Mouse (Mus musculus): ENCODE data around the gene Gpr137. TPM values are rescaled to one million over a fixed set of nuclear protein-coding genes. Genes with fewer than 3 reads are reported as not detected.

Gpr137 gene
- total and polyA plus RNA-seq, 3 experiments, result 22.8 to 32.1 (median 24.9) TPM

GRCm38 (mm10) chr19:6974211-6975205 is 32.2 kb upstream of the Gpr137 start, which contains the start of gene Ppp1r14b:
Ppp1r14b (plus strand) TSS chr19:6974968.
- DNase-seq (ENCODE audit: low spot score), result peak; percentile 78
- H3K27me3 ChIP-seq (ENCODE audit: insufficient read depth, low read length), result no peaks in the 10 kb centered on the region
- TF ChIP-seq GATA1 (IDR thresholded peaks at IDR 0.05; ENCODE audit: borderline replicate concordance, low read length) (no peak), POLR2AphosphoS5 (IDR thresholded peaks at IDR 0.05; ENCODE audit: insufficient replicate concordance, low read depth, low read length) (no peak), CTCF (IDR thresholded peaks at IDR 0.05; ENCODE audit: low read depth, low read length) (no peak), TAL1 (conservative IDR thresholded peaks at IDR 0.05; ENCODE audit: low read depth, low read length) (no peak), GATA2 (IDR thresholded peaks at IDR 0.05; ENCODE audit: borderline replicate concordance, low read depth, low read length) (no peak)
- peak; percentile 36; the same call in 1 of the 2 replicates for ATAC-seq (ENCODE audit: extremely low read depth, insufficient number of reproducible peaks, low FRiP score, poor library complexity, severe bottlenecking)
- peaks cover 86% of the 10 kb centered on the region for H3K4me1 ChIP-seq (ENCODE audit: insufficient read depth, low read depth, low read length)
- H3K36me3 ChIP-seq (replicated peaks), result peaks cover 37% of the 10 kb centered on the region
- H3K4me3 ChIP-seq (ENCODE audit: low read depth, low read length), result peak within 1 kb of the TSS; percentile 80
- no peaks in the 10 kb centered on the region for H3K9me3 ChIP-seq (replicated peaks)

DNA sequence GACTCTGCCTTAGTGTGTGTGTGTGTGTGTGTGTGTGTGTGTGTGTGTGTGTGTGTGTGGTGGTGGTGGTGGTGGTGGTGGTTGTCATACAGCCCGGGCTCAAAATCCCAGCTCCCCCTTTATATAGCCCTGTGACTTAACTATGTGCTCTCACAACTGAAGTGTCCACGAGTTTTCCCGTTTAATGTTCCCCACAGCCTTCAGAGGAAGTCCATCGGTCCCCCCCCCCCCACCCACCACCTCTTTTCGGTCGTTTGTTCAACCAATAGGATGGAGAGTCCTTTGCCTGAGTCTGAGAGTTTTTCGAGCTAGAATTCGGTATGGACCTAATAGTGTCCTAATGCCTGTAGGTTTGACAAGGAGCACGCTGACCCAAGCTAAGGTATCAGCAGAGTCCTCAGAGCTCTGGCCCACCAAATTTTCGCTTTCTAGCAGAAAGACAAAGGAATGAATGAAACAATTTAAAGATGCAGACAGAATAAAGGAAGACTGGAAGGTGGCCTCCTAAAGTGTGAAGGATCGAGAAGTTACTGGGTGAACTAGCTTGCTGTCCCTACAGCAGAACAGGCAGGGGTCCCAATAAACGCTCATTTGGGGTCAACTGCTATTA is 31.4 kb upstream of the Gpr137 start:
- no peaks in the 10 kb centered on the region for H3K9me3 ChIP-seq (replicated peaks)
- DNase-seq (ENCODE audit: low spot score), result no peak
- ATAC-seq (ENCODE audit: extremely low read depth, insufficient number of reproducible peaks, low FRiP score, poor library complexity, severe bottlenecking), result no peak
- peaks cover 87% of the 10 kb centered on the region for H3K4me1 ChIP-seq (ENCODE audit: insufficient read depth, low read depth, low read length)
- peak overlapping the region; percentile 80 for H3K4me3 ChIP-seq (ENCODE audit: low read depth, low read length)
- peaks cover 32% of the 10 kb centered on the region for H3K36me3 ChIP-seq (replicated peaks)
- no peaks in the 10 kb centered on the region for H3K27me3 ChIP-seq (ENCODE audit: insufficient read depth, low read length)
- TF ChIP-seq POLR2AphosphoS5 (IDR thresholded peaks at IDR 0.05; ENCODE audit: insufficient replicate concordance, low read depth, low read length), result no peak
- no peak for TF ChIP-seq TAL1 (conservative IDR thresholded peaks at IDR 0.05; ENCODE audit: low read depth, low read length)
- no peak for TF ChIP-seq GATA1 (IDR thresholded peaks at IDR 0.05; ENCODE audit: borderline replicate concordance, low read length)
- no peak for TF ChIP-seq CTCF (IDR thresholded peaks at IDR 0.05; ENCODE audit: low read depth, low read length)
- no peak for TF ChIP-seq GATA2 (IDR thresholded peaks at IDR 0.05; ENCODE audit: borderline replicate concordance, low read depth, low read length)

GRCm38 (mm10) chr19:6972247-6972917 is 30.1 kb upstream of the Gpr137 start:
- Histone ChIP-seq H3K27me3 (ENCODE audit: insufficient read depth, low read length) (no peaks in the 10 kb centered on the region), H3K9me3 (replicated peaks) (no peaks in the 10 kb centered on the region), H3K4me3 (ENCODE audit: low read depth, low read length) (no peak overlapping the region), H3K36me3 (replicated peaks) (peaks cover 18% of the 10 kb centered on the region), H3K4me1 (ENCODE audit: insufficient read depth, low read depth, low read length) (peaks cover 87% of the 10 kb centered on the region)
- no peak for DNase-seq (ENCODE audit: low spot score)
- TF ChIP-seq GATA2 (IDR thresholded peaks at IDR 0.05; ENCODE audit: borderline replicate concordance, low read depth, low read length) (no peak), CTCF (IDR thresholded peaks at IDR 0.05; ENCODE audit: low read depth, low read length) (no peak), GATA1 (IDR thresholded peaks at IDR 0.05; ENCODE audit: borderline replicate concordance, low read length) (no peak)
- ATAC-seq (ENCODE audit: extremely low read depth, insufficient number of reproducible peaks, low FRiP score, poor library complexity, severe bottlenecking), result no peak

DNA sequence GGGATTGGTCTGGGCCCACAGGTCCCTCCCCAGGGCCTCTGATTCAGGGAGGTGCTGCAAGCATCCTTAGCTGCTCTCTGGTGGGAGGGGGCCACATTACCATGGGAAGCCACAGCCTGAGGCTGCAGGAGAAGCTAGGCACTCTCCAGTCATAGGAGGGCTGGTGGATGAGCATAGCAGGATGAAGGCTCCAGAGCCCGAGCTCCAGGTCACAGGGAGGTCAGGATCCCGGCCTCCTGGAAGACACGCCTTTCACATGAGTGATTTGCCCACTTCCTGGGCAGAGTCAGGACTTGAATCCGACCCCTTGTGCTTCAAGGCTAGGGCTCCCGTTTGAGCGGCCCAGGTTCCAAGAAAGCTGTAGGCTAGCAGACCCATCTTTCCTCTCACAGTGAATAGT is 29.4 kb upstream of the Gpr137 start:
- H3K9me3 ChIP-seq (replicated peaks), result no peaks in the 10 kb centered on the region
- no peaks in the 10 kb centered on the region for H3K27me3 ChIP-seq (ENCODE audit: insufficient read depth, low read length)
- peaks cover 86% of the 10 kb centered on the region for H3K4me1 ChIP-seq (ENCODE audit: insufficient read depth, low read depth, low read length)
- ATAC-seq (ENCODE audit: extremely low read depth, insufficient number of reproducible peaks, low FRiP score, poor library complexity, severe bottlenecking) (no peak), DNase-seq (ENCODE audit: low spot score) (no peak)
- TF ChIP-seq GATA2 (IDR thresholded peaks at IDR 0.05; ENCODE audit: borderline replicate concordance, low read depth, low read length) (no peak), POLR2AphosphoS5 (IDR thresholded peaks at IDR 0.05; ENCODE audit: insufficient replicate concordance, low read depth, low read length) (no peak), TAL1 (conservative IDR thresholded peaks at IDR 0.05; ENCODE audit: low read depth, low read length) (no peak), GATA1 (IDR thresholded peaks at IDR 0.05; ENCODE audit: borderline replicate concordance, low read length) (no peak), CTCF (IDR thresholded peaks at IDR 0.05; ENCODE audit: low read depth, low read length) (no peak)
- peaks cover 16% of the 10 kb centered on the region for H3K36me3 ChIP-seq (replicated peaks)
- no peak overlapping the region for H3K4me3 ChIP-seq (ENCODE audit: low read depth, low read length)

GRCm38 (mm10) chr19:6970460-6971085 is 28.3 kb upstream of the Gpr137 start:
- Histone ChIP-seq H3K36me3 (replicated peaks) (peaks cover 18% of the 10 kb centered on the region), H3K9me3 (replicated peaks) (no peaks in the 10 kb centered on the region), H3K4me1 (ENCODE audit: insufficient read depth, low read depth, low read length) (peaks cover 81% of the 10 kb centered on the region), H3K4me3 (ENCODE audit: low read depth, low read length) (peak overlapping the region; percentile 80; the same call in 1 of the 2 replicates), H3K27me3 (ENCODE audit: insufficient read depth, low read length) (no peaks in the 10 kb centered on the region)
- no peak for TF ChIP-seq GATA1 (IDR thresholded peaks at IDR 0.05; ENCODE audit: borderline replicate concordance, low read length)
- no peak for TF ChIP-seq GATA2 (IDR thresholded peaks at IDR 0.05; ENCODE audit: borderline replicate concordance, low read depth, low read length)
- no peak for TF ChIP-seq CTCF (IDR thresholded peaks at IDR 0.05; ENCODE audit: low read depth, low read length)
- TF ChIP-seq POLR2AphosphoS5 (IDR thresholded peaks at IDR 0.05; ENCODE audit: insufficient replicate concordance, low read depth, low read length), result no peak
- no peak for TF ChIP-seq TAL1 (conservative IDR thresholded peaks at IDR 0.05; ENCODE audit: low read depth, low read length)
- no peak for ATAC-seq (ENCODE audit: extremely low read depth, insufficient number of reproducible peaks, low FRiP score, poor library complexity, severe bottlenecking)
- peak; percentile 28 for DNase-seq (ENCODE audit: low spot score)
